Mouse (Mus musculus): ENCODE results near the gene Gm42906. TPM values are rescaled to one million over a fixed set of nuclear protein-coding genes. Genes with fewer than 3 reads are reported as not detected.

Gm42906 gene
- total RNA-seq, 1 experiment, result not detected

- no peak overlapping the region for H3K27ac ChIP-seq (ENCODE audit: insufficient read depth, low read depth, low read length, poor library complexity, severe bottlenecking)
- in situ Hi-C loops (cut with MboI; ENCODE audit: low sequenced_read_pairs in 2 of 2, unreplicated experiment in 2 of 2), result no loop called here
- DNase-seq (ENCODE audit: low read depth, low spot score), result no peak
- no peaks in the 10 kb centered on the region for H3K9me3 ChIP-seq (ENCODE audit: control insufficient read depth, insufficient read depth, low read depth, low read length)
- no peak overlapping the region for H3K4me3 ChIP-seq (ENCODE audit: insufficient read depth in 1 of 2, low read depth in 1 of 2, low read length in 2 of 2, poor library complexity in 1 of 2, severe bottlenecking in 1 of 2)
- no peak overlapping the region for H3K9ac ChIP-seq (ENCODE audit: insufficient read depth, low read depth, low read length, poor library complexity, severe bottlenecking)
- H3K4me1 ChIP-seq (ENCODE audit: control insufficient read depth in 2 of 2, insufficient read depth in 2 of 2, low read length in 2 of 2, poor library complexity in 1 of 2), result no peaks in the 10 kb centered on the region
- TF ChIP-seq ZC3H11A (IDR thresholded peaks at IDR 0.05; ENCODE audit: borderline replicate concordance, low read depth, low read length), result no peak
- TF ChIP-seq HCFC1 (IDR thresholded peaks at IDR 0.05; ENCODE audit: borderline replicate concordance, insufficient read depth, low read length), result no peak
- no peak for TF ChIP-seq CHD2 (IDR thresholded peaks at IDR 0.05; ENCODE audit: low read depth, low read length)
- no peak for TF ChIP-seq ZNF384 (IDR thresholded peaks at IDR 0.05; ENCODE audit: low read depth, low read length)
- TF ChIP-seq MAFK (IDR thresholded peaks at IDR 0.05; ENCODE audit: insufficient read depth, low read depth, low read length), result no peak
- no peaks in the 10 kb centered on the region for H3K36me3 ChIP-seq (ENCODE audit: control insufficient read depth, insufficient read depth, low read length, poor library complexity, severe bottlenecking)
Observed at GRCm38 (mm10) chr5:151133744-151134143, 294.2 kb downstream of the Gm42906 start.

DNA sequence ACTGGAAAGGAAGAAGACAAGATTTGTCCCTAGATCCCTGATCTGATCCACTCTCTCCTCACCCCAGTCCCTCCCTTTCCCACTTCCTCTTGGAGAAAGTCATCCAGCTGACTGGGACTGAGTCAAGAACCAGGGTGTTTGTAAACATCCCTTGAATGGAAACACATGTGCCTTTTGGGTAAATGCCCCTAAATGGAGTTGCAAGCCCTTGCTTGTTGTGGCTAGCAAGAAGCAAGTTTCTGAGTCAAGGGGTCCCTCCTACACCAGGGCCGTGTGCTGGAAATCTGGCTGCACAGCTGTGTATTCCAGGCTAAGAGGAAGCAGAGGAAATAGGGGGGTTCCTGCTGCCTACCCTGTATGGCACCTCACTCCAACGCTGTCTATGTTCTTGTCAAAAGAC lies 298.2 kb downstream of the Gm42906 start:
- Histone ChIP-seq H3K4me1 (ENCODE audit: control insufficient read depth in 2 of 2, insufficient read depth in 2 of 2, low read length in 2 of 2, poor library complexity in 1 of 2) (no peaks in the 10 kb centered on the region), H3K4me3 (ENCODE audit: insufficient read depth in 1 of 2, low read depth in 1 of 2, low read length in 2 of 2, poor library complexity in 1 of 2, severe bottlenecking in 1 of 2) (no peak overlapping the region), H3K9me3 (ENCODE audit: control insufficient read depth, insufficient read depth, low read depth, low read length) (no peaks in the 10 kb centered on the region), H3K36me3 (ENCODE audit: control insufficient read depth, insufficient read depth, low read length, poor library complexity, severe bottlenecking) (no peaks in the 10 kb centered on the region), H3K27ac (ENCODE audit: insufficient read depth, low read depth, low read length, poor library complexity, severe bottlenecking) (no peak overlapping the region), H3K9ac (ENCODE audit: insufficient read depth, low read depth, low read length, poor library complexity, severe bottlenecking) (no peak overlapping the region)
- in situ Hi-C loops (cut with MboI; ENCODE audit: low sequenced_read_pairs in 2 of 2, unreplicated experiment in 2 of 2), result no loop called here
- TF ChIP-seq CHD2 (IDR thresholded peaks at IDR 0.05; ENCODE audit: low read depth, low read length) (no peak), ZNF384 (IDR thresholded peaks at IDR 0.05; ENCODE audit: low read depth, low read length) (no peak), MAFK (IDR thresholded peaks at IDR 0.05; ENCODE audit: insufficient read depth, low read depth, low read length) (no peak), HCFC1 (IDR thresholded peaks at IDR 0.05; ENCODE audit: borderline replicate concordance, insufficient read depth, low read length) (no peak), ZC3H11A (IDR thresholded peaks at IDR 0.05; ENCODE audit: borderline replicate concordance, low read depth, low read length) (no peak)
- DNase-seq (ENCODE audit: low read depth, low spot score), result no peak

DNA sequence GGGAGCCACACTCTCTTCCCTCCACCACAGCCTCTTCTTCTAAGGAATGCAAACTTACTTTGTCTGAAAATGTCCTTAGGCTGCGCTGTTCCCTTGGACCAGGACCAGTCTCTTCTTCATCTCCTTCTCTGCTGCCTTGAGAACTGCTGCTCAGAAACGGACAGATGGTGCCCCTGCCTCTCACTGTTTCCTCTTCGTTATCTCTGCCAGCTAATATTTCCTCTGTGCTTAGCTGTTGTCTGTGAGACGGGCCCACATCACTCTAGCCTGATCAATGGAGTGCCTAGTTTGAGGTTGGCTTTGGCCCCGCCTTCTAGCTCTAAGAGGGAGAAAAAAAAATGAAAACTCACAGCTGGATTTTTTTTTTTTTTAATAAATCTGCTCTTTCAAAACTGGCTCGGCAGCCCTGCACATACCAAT lies 300.7 kb downstream of the Gm42906 start:
- in situ Hi-C loops (cut with MboI; ENCODE audit: low sequenced_read_pairs in 2 of 2, unreplicated experiment in 2 of 2), result no loop called here
- Histone ChIP-seq H3K4me3 (ENCODE audit: insufficient read depth in 1 of 2, low read depth in 1 of 2, low read length in 2 of 2, poor library complexity in 1 of 2, severe bottlenecking in 1 of 2) (no peak overlapping the region), H3K27ac (ENCODE audit: insufficient read depth, low read depth, low read length, poor library complexity, severe bottlenecking) (no peak overlapping the region), H3K9me3 (ENCODE audit: control insufficient read depth, insufficient read depth, low read depth, low read length) (no peaks in the 10 kb centered on the region), H3K36me3 (ENCODE audit: control insufficient read depth, insufficient read depth, low read length, poor library complexity, severe bottlenecking) (no peaks in the 10 kb centered on the region), H3K9ac (ENCODE audit: insufficient read depth, low read depth, low read length, poor library complexity, severe bottlenecking) (no peak overlapping the region), H3K4me1 (ENCODE audit: control insufficient read depth in 2 of 2, insufficient read depth in 2 of 2, low read length in 2 of 2, poor library complexity in 1 of 2) (no peaks in the 10 kb centered on the region)
- TF ChIP-seq HCFC1 (IDR thresholded peaks at IDR 0.05; ENCODE audit: borderline replicate concordance, insufficient read depth, low read length), result no peak
- TF ChIP-seq MAFK (IDR thresholded peaks at IDR 0.05; ENCODE audit: insufficient read depth, low read depth, low read length), result no peak
- no peak for TF ChIP-seq ZC3H11A (IDR thresholded peaks at IDR 0.05; ENCODE audit: borderline replicate concordance, low read depth, low read length)
- no peak for TF ChIP-seq ZNF384 (IDR thresholded peaks at IDR 0.05; ENCODE audit: low read depth, low read length)
- TF ChIP-seq CHD2 (IDR thresholded peaks at IDR 0.05; ENCODE audit: low read depth, low read length), result no peak
- DNase-seq (ENCODE audit: low read depth, low spot score), result no peak

DNA sequence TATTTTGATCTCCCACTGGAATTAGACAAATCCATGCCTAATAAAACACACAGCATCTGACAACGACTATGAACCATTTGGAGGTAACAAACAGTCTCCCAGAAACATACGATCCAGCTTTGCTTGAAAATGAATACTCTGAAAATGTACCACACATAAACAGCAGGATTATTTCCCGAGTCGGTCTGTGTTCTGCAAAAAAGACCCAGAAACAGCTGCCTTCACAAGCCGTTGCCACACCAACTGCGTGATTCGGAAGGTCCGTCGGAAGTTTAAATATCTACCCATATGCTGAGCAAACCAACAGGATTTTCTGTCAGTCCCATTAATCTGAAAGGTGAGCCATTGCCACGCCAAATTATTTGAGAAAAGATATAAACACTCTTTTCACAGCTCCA lies 301.4 kb downstream of the Gm42906 start:
- no peak for TF ChIP-seq MAFK (IDR thresholded peaks at IDR 0.05; ENCODE audit: insufficient read depth, low read depth, low read length)
- no peak for TF ChIP-seq ZNF384 (IDR thresholded peaks at IDR 0.05; ENCODE audit: low read depth, low read length)
- TF ChIP-seq ZC3H11A (IDR thresholded peaks at IDR 0.05; ENCODE audit: borderline replicate concordance, low read depth, low read length), result no peak

DNA sequence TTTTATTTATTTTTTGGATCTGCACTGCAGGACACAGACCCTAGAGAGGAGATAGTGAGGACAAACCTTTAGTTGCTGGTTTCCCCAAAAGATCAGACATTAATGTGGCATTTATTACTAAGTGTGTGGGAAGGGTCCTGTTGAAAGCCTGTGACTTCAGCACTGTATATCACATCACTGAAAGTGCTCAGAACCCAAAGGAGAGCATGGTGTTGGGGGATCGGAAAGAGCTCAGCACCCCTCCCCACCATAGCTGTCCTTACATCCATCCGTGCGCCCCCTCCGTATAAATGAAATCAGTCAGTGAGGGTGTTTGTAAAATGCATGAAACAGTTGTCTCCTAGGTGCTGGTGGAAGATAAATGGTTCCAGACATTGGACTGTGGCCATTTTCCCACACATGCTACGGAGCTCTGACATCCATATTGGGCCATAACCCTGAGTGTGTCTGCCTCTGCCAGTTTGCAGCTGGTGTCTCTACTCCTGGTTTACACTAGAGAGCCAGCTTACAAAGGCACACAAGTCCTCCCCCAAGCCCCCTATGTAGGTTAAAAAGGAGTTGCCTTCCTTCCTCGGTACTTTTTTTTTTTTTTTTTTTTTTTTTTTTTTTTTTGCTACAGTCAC lies 301.9 kb downstream of the Gm42906 start:
- no peak for TF ChIP-seq CHD2 (IDR thresholded peaks at IDR 0.05; ENCODE audit: low read depth, low read length)
- TF ChIP-seq MAFK (IDR thresholded peaks at IDR 0.05; ENCODE audit: insufficient read depth, low read depth, low read length), result no peak
- TF ChIP-seq ZNF384 (IDR thresholded peaks at IDR 0.05; ENCODE audit: low read depth, low read length), result no peak
- TF ChIP-seq ZC3H11A (IDR thresholded peaks at IDR 0.05; ENCODE audit: borderline replicate concordance, low read depth, low read length), result no peak
- TF ChIP-seq HCFC1 (IDR thresholded peaks at IDR 0.05; ENCODE audit: borderline replicate concordance, insufficient read depth, low read length), result no peak
- Histone ChIP-seq H3K9ac (ENCODE audit: insufficient read depth, low read depth, low read length, poor library complexity, severe bottlenecking) (no peak overlapping the region), H3K36me3 (ENCODE audit: control insufficient read depth, insufficient read depth, low read length, poor library complexity, severe bottlenecking) (no peaks in the 10 kb centered on the region), H3K4me1 (ENCODE audit: control insufficient read depth in 2 of 2, insufficient read depth in 2 of 2, low read length in 2 of 2, poor library complexity in 1 of 2) (no peaks in the 10 kb centered on the region), H3K4me3 (ENCODE audit: insufficient read depth in 1 of 2, low read depth in 1 of 2, low read length in 2 of 2, poor library complexity in 1 of 2, severe bottlenecking in 1 of 2) (no peak overlapping the region), H3K27ac (ENCODE audit: insufficient read depth, low read depth, low read length, poor library complexity, severe bottlenecking) (no peak overlapping the region), H3K9me3 (ENCODE audit: control insufficient read depth, insufficient read depth, low read depth, low read length) (no peaks in the 10 kb centered on the region)
- DNase-seq (ENCODE audit: low read depth, low spot score), result no peak
- in situ Hi-C loops (cut with MboI; ENCODE audit: low sequenced_read_pairs in 2 of 2, unreplicated experiment in 2 of 2), result no loop called here

More for the DNA sequence above, 301.4 kb downstream of the Gm42906 start:
- no peaks in the 10 kb centered on the region for H3K36me3 ChIP-seq (ENCODE audit: control insufficient read depth, insufficient read depth, low read length, poor library complexity, severe bottlenecking)
- no peaks in the 10 kb centered on the region for H3K4me1 ChIP-seq (ENCODE audit: control insufficient read depth in 2 of 2, insufficient read depth in 2 of 2, low read length in 2 of 2, poor library complexity in 1 of 2)
- no peak overlapping the region for H3K4me3 ChIP-seq (ENCODE audit: insufficient read depth in 1 of 2, low read depth in 1 of 2, low read length in 2 of 2, poor library complexity in 1 of 2, severe bottlenecking in 1 of 2)
- no peak overlapping the region for H3K9ac ChIP-seq (ENCODE audit: insufficient read depth, low read depth, low read length, poor library complexity, severe bottlenecking)
- in situ Hi-C loops (cut with MboI; ENCODE audit: low sequenced_read_pairs in 2 of 2, unreplicated experiment in 2 of 2), result no loop called here
- DNase-seq (ENCODE audit: low read depth, low spot score), result no peak
- no peak overlapping the region for H3K27ac ChIP-seq (ENCODE audit: insufficient read depth, low read depth, low read length, poor library complexity, severe bottlenecking)
- H3K9me3 ChIP-seq (ENCODE audit: control insufficient read depth, insufficient read depth, low read depth, low read length), result no peaks in the 10 kb centered on the region

Data from ES-E14 (cell line).